Mouse (Mus musculus): ENCODE measurements at regions not wholly inside any gene's neighbourhood (a gene's known extent, or its start where the extent isn't known, plus 50 kb on each side); places are given as distances from the start of the nearest gene placed in this dataset.

- Histone ChIP-seq H3K36me3 (ENCODE audit: control insufficient read depth, insufficient read depth, low read length) (no peaks in the 10 kb centered on the region), H3K4me3 (ENCODE audit: control insufficient read depth, insufficient read depth, low read length) (no peak overlapping the region), H3K27ac (ENCODE audit: control insufficient read depth, insufficient read depth, low read length) (no peak overlapping the region), H3K4me1 (replicated peaks; ENCODE audit: control insufficient read depth, insufficient read depth, low read length) (0 out of 2 replicates have a peak, but pooled peaks cover 4% of the 10 kb centered on the region), H3K27me3 (ENCODE audit: control insufficient read depth, insufficient read depth, low read length) (peaks cover 14% of the 10 kb centered on the region; the same call in 1 of the 2 replicates)
- WGBS = 12% methylated on average over 13 of the region's 13 CpGs
- TF ChIP-seq POLR2A (IDR thresholded peaks at IDR 0.05; ENCODE audit: control insufficient read depth, extremely low read depth, insufficient read depth, low read length, poor library complexity) (no peak), CTCF (IDR thresholded peaks at IDR 0.05; ENCODE audit: borderline replicate concordance, control insufficient read depth, extremely low read depth, insufficient read depth, low read length, poor library complexity) (no peak)
- DNase-seq = no peak
These were observed 222.6 kb downstream of the Mef2c start for GRCm38 (mm10) chr13:83726346-83726975.

DNA sequence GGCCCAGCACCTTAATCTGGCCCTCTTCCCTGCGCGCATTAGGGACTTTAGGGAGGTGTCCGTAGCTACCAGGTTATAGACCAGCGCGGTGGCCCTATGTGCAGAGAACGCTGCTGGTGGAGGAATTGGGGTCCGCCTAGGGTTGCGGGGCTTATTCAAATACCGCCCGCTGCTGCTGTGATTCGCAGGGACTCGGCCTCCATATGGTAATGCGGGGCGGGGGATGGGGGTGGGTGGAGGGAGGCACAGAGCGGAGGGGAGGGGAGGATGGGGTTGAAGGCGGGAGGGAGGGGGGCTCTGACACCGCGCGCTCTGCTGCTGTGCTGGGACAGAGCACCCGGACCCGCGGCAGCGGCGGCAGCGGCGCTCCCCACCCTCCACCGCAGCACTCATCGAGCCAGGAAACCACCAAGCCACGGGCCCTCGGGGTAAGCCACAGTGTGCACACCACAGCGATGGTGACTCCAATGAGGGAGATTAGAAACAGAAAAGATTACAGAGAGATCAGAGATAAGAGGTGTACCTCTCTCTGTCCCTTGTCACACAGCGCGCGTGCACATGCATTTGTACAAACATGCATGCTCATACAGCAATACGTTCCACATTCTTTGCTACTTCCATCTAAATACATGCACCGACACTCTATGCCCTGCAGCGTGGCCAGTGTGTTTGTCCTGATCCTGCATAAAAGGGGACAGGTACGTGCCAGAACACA, 223.4 kb downstream of the Mef2c start:
- 4% methylated on average over 37 of the region's 38 CpGs for WGBS
- no peak for DNase-seq
- H3K4me1 ChIP-seq (replicated peaks; ENCODE audit: control insufficient read depth, insufficient read depth, low read length) = 0 out of 2 replicates have a peak, but pooled peaks cover 4% of the 10 kb centered on the region
- no peak overlapping the region for H3K4me3 ChIP-seq (ENCODE audit: control insufficient read depth, insufficient read depth, low read length)
- H3K27me3 ChIP-seq (ENCODE audit: control insufficient read depth, insufficient read depth, low read length) = peaks cover 11% of the 10 kb centered on the region; the same call in 1 of the 2 replicates
- no peak overlapping the region for H3K27ac ChIP-seq (ENCODE audit: control insufficient read depth, insufficient read depth, low read length)
- no peaks in the 10 kb centered on the region for H3K36me3 ChIP-seq (ENCODE audit: control insufficient read depth, insufficient read depth, low read length)
- TF ChIP-seq CTCF (IDR thresholded peaks at IDR 0.05; ENCODE audit: borderline replicate concordance, control insufficient read depth, extremely low read depth, insufficient read depth, low read length, poor library complexity) = no peak
- no peak for TF ChIP-seq POLR2A (IDR thresholded peaks at IDR 0.05; ENCODE audit: control insufficient read depth, extremely low read depth, insufficient read depth, low read length, poor library complexity)

DNA sequence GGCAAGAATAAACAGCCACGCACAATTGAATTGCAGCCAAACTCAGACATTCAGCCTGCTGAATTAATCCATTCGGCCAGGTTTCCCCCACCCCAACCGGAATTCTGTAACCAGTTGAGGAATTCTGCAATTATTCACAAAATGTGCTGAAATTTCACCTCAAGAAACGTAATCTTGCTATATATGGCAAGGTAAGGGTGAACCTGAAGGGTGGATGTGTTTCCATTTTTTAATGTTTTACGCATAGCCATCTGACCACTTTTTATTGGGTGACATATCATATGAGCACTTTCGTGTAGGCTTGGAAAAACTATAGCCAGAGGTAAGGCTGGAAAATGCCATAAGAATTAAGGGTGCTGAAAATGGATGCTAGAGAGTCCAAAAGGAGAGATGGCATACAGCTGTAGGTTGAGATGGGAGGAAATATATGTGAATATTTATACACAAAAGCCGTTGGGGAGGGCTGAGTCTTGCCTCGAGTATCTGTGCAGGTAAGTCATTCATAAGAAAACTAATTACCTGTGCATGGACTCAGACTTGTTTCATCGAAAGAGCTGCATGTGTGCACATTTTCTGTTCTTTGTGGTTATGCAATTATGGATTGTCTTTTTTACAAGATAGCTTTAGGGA, 224.0 kb downstream of the Mef2c start:
- Histone ChIP-seq H3K36me3 (ENCODE audit: control insufficient read depth, insufficient read depth, low read length) (no peaks in the 10 kb centered on the region), H3K4me3 (ENCODE audit: control insufficient read depth, insufficient read depth, low read length) (no peak overlapping the region), H3K27me3 (ENCODE audit: control insufficient read depth, insufficient read depth, low read length) (peaks cover 11% of the 10 kb centered on the region; the same call in 1 of the 2 replicates), H3K4me1 (replicated peaks; ENCODE audit: control insufficient read depth, insufficient read depth, low read length) (0 out of 2 replicates have a peak, but pooled peaks cover 4% of the 10 kb centered on the region), H3K27ac (ENCODE audit: control insufficient read depth, insufficient read depth, low read length) (no peak overlapping the region)
- TF ChIP-seq POLR2A (IDR thresholded peaks at IDR 0.05; ENCODE audit: control insufficient read depth, extremely low read depth, insufficient read depth, low read length, poor library complexity) = no peak
- no peak for TF ChIP-seq CTCF (IDR thresholded peaks at IDR 0.05; ENCODE audit: borderline replicate concordance, control insufficient read depth, extremely low read depth, insufficient read depth, low read length, poor library complexity)
- WGBS = 20% methylated on average over 9 of the region's 9 CpGs
- DNase-seq = no peak

DNA sequence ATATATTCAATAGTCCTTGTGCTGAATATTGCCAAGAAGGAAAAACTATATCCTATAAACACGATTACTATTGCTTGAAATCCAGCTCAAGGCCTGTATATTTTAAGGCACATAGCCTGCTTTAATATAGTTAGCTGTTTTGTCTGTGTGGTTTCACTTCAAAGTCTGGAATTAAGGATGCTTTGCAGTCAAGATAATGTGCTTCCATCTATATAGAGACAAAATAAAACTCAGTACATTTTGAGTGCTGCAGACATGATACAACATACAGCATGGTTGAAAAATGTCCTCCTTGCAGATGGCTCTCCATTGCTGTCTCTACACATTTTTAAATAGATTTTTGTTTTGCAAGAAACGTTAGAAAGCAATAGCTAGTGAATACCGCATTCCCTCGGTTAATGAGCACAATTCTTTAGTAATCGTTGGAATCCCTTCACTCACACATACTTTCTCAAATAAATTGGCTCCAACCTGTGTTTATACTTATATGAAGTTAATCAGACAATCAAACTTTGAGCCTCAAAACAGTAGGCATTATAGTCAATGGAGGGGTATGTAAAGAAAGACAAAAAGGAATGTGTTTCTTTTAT, 224.7 kb downstream of the Mef2c start:
- no peaks in the 10 kb centered on the region for H3K36me3 ChIP-seq (ENCODE audit: control insufficient read depth, insufficient read depth, low read length)
- peaks cover 5% of the 10 kb centered on the region; the same call in 1 of the 2 replicates for H3K4me1 ChIP-seq (replicated peaks; ENCODE audit: control insufficient read depth, insufficient read depth, low read length)
- peaks cover 12% of the 10 kb centered on the region; the same call in 1 of the 2 replicates for H3K27me3 ChIP-seq (ENCODE audit: control insufficient read depth, insufficient read depth, low read length)
- TF ChIP-seq CTCF (IDR thresholded peaks at IDR 0.05; ENCODE audit: borderline replicate concordance, control insufficient read depth, extremely low read depth, insufficient read depth, low read length, poor library complexity) (no peak), POLR2A (IDR thresholded peaks at IDR 0.05; ENCODE audit: control insufficient read depth, extremely low read depth, insufficient read depth, low read length, poor library complexity) (no peak)
- no peak for DNase-seq
- H3K27ac ChIP-seq (ENCODE audit: control insufficient read depth, insufficient read depth, low read length) = no peak overlapping the region
- 20% methylated on average over 5 of the region's 5 CpGs for WGBS
- no peak overlapping the region for H3K4me3 ChIP-seq (ENCODE audit: control insufficient read depth, insufficient read depth, low read length)

DNA sequence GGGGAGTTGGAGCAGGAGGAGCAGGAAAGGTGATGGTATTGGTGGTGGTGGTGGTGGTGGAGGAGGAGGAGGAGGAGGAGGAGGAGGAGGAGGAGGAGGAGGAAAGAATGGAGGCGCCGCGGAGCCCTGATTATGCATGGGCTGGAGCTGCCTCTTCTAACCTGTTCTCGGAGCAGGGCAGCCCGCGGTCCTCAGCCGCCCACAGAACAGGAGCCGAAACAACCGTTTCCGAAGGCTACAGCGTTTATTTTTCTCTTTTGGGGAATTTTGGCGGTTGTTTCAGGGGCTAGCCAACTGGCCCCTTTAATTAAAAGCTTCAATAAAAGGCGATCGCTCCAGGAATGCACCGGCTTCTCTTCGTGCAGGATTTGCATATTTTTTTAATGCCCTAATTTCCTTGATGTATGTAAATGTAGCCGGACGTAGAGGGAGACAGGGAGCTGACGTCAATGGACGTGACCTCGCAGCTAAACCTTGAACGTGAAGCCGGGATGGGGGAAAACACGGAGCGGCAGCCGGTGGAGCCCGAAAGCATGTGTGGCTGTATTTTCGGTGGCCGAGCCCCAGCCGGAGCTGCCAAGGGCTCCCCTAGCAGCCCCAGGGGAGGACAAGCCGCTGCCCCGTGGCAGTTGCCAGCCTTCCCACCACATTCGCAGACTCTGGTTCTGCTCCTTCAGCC, 225.6 kb downstream of the Mef2c start:
- TF ChIP-seq POLR2A (IDR thresholded peaks at IDR 0.05; ENCODE audit: control insufficient read depth, extremely low read depth, insufficient read depth, low read length, poor library complexity) = no peak
- no peak for TF ChIP-seq CTCF (IDR thresholded peaks at IDR 0.05; ENCODE audit: borderline replicate concordance, control insufficient read depth, extremely low read depth, insufficient read depth, low read length, poor library complexity)
- Histone ChIP-seq H3K27me3 (ENCODE audit: control insufficient read depth, insufficient read depth, low read length) (peaks cover 17% of the 10 kb centered on the region; the same call in 1 of the 2 replicates), H3K36me3 (ENCODE audit: control insufficient read depth, insufficient read depth, low read length) (no peaks in the 10 kb centered on the region), H3K4me3 (ENCODE audit: control insufficient read depth, insufficient read depth, low read length) (no peak overlapping the region), H3K4me1 (replicated peaks; ENCODE audit: control insufficient read depth, insufficient read depth, low read length) (peaks cover 6% of the 10 kb centered on the region; the same call in 1 of the 2 replicates), H3K27ac (ENCODE audit: control insufficient read depth, insufficient read depth, low read length) (no peak overlapping the region)
- 2% methylated on average over 33 of the region's 33 CpGs for WGBS
- DNase-seq = no peak
